Mouse (Mus musculus) kidney, adult 11 months (tissue): ENCODE measurements around the gene Myo5a.

ENCODE experiments used
- DNase-seq: peaks from one replicate; pipeline ENCODE4 v3.0.0; 2022

Gene Myo5a

GRCm38 (mm10) chr9:75072361-75072760 is 1.5 kb downstream of the Myo5a start:
- DNase-seq, result no peak

- no peak for DNase-seq
Observed at GRCm38 (mm10) chr9:75077191-75077590, 6.4 kb downstream of the Myo5a start.

GRCm38 (mm10) chr9:75085242-75085824 is 14.5 kb downstream of the Myo5a start:
- DNase-seq, result no peak

- no peak for DNase-seq
Observed at GRCm38 (mm10) chr9:75087823-75088222, 17.0 kb downstream of the Myo5a start.

- DNase-seq, result no peak
Observed at GRCm38 (mm10) chr9:75089285-75089684, 18.5 kb downstream of the Myo5a start.

- no peak for DNase-seq
Observed at GRCm38 (mm10) chr9:75092134-75092533, 21.3 kb downstream of the Myo5a start.

GRCm38 (mm10) chr9:75094762-75095161 is 23.9 kb downstream of the Myo5a start:
- no peak for DNase-seq

GRCm38 (mm10) chr9:75098937-75099336 is 28.1 kb downstream of the Myo5a start:
- DNase-seq, result no peak

GRCm38 (mm10) chr9:75100157-75100781 is 29.5 kb downstream of the Myo5a start:
- DNase-seq, result no peak

GRCm38 (mm10) chr9:75102131-75102530 is 31.3 kb downstream of the Myo5a start:
- no peak for DNase-seq

- DNase-seq, result peak; percentile 68
Observed at GRCm38 (mm10) chr9:75116571-75117177, 45.9 kb downstream of the Myo5a start.

GRCm38 (mm10) chr9:75121126-75121525 is 50.3 kb downstream of the Myo5a start:
- no peak for DNase-seq

GRCm38 (mm10) chr9:75124201-75124721 is 53.4 kb downstream of the Myo5a start:
- DNase-seq, result no peak

GRCm38 (mm10) chr9:75130553-75130952 is 59.7 kb downstream of the Myo5a start:
- DNase-seq, result no peak

GRCm38 (mm10) chr9:75146911-75147310 is 76.1 kb downstream of the Myo5a start:
- no peak for DNase-seq

- no peak for DNase-seq
Observed at GRCm38 (mm10) chr9:75160525-75160924, 89.7 kb downstream of the Myo5a start.

- no peak for DNase-seq
Observed at GRCm38 (mm10) chr9:75163650-75164049, 92.8 kb downstream of the Myo5a start.

- DNase-seq, result no peak
Observed at GRCm38 (mm10) chr9:75171721-75172120, 100.9 kb downstream of the Myo5a start.

GRCm38 (mm10) chr9:75187646-75188260 is 116.9 kb downstream of the Myo5a start:
- no peak for DNase-seq

- no peak for DNase-seq
Observed at GRCm38 (mm10) chr9:75193858-75194257, 123.0 kb downstream of the Myo5a start.

- DNase-seq, result no peak
Observed at GRCm38 (mm10) chr9:75196335-75196734, 125.5 kb downstream of the Myo5a start.

GRCm38 (mm10) chr9:75197297-75197696 is 126.5 kb downstream of the Myo5a start:
- DNase-seq, result no peak

- no peak for DNase-seq
Observed at GRCm38 (mm10) chr9:75201506-75201905, 130.7 kb downstream of the Myo5a start.

GRCm38 (mm10) chr9:75202036-75202435 is 131.2 kb downstream of the Myo5a start:
- no peak for DNase-seq
